Mouse (Mus musculus): ENCODE data around the gene A730015C16Rik. TPM values are rescaled to one million over a fixed set of nuclear protein-coding genes. Genes with fewer than 3 reads are reported as not detected.

The A730015C16Rik gene
- polyA plus RNA-seq, 1 experiment from 2014 or later: 0.98 TPM

GRCm38 (mm10) chr4:108826643-108827042 lies 21.8 kb downstream of the A730015C16Rik start:
- no peaks in the 10 kb centered on the region for H3K4me1 ChIP-seq
- H3K27me3 ChIP-seq (replicated peaks): no peaks in the 10 kb centered on the region
- no peak overlapping the region for H3K9ac ChIP-seq
- no peak for ATAC-seq (ENCODE audit: insufficient read depth, low FRiP score, low read depth)
- H3K4me2 ChIP-seq: no peak overlapping the region
- no peak overlapping the region for H3K27ac ChIP-seq
- peaks cover 32% of the 10 kb centered on the region for H3K36me3 ChIP-seq
- no peaks in the 10 kb centered on the region for H3K9me3 ChIP-seq
- H3K4me3 ChIP-seq (replicated peaks): no peak overlapping the region
- 82% methylated on average over 2 of the region's 2 CpGs for WGBS

- Histone ChIP-seq H3K36me3 (peaks cover 32% of the 10 kb centered on the region), H3K9ac (no peak overlapping the region), H3K27me3 (replicated peaks) (no peaks in the 10 kb centered on the region), H3K4me1 (no peaks in the 10 kb centered on the region), H3K4me2 (no peak overlapping the region), H3K4me3 (replicated peaks) (no peak overlapping the region), H3K27ac (no peak overlapping the region), H3K9me3 (no peaks in the 10 kb centered on the region)
- WGBS: 82% methylated on average over 1 of the region's 1 CpGs
- ATAC-seq (ENCODE audit: insufficient read depth, low FRiP score, low read depth): no peak
These were observed 22.3 kb downstream of the A730015C16Rik start for GRCm38 (mm10) chr4:108826096-108826495.

DNA sequence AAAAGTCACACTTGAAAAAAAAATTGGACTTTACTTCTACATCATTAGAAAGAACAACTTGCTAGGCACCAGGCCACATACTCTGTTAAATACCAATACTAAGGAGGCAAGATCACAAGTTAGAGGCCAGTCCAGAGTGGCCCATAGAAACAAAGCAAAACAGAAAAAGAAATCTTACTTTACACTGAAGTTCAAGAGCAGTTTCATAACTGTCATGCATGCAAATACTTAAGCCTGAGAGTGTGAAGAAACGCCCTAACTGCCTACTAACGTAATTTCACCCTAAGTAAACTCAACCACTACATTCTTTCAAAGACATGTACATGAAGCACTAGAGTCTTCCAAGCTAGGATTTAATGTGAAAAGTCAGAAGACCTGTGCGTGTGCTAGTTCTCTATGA lies 22.7 kb downstream of the A730015C16Rik start:
- Histone ChIP-seq H3K9ac (no peak overlapping the region), H3K27me3 (replicated peaks) (no peaks in the 10 kb centered on the region), H3K27ac (no peak overlapping the region), H3K9me3 (no peaks in the 10 kb centered on the region), H3K4me2 (no peak overlapping the region), H3K4me3 (replicated peaks) (no peak overlapping the region), H3K36me3 (peaks cover 32% of the 10 kb centered on the region), H3K4me1 (no peaks in the 10 kb centered on the region)
- 90% methylated on average over 3 of the region's 3 CpGs for WGBS
- ATAC-seq (ENCODE audit: insufficient read depth, low FRiP score, low read depth): no peak

DNA sequence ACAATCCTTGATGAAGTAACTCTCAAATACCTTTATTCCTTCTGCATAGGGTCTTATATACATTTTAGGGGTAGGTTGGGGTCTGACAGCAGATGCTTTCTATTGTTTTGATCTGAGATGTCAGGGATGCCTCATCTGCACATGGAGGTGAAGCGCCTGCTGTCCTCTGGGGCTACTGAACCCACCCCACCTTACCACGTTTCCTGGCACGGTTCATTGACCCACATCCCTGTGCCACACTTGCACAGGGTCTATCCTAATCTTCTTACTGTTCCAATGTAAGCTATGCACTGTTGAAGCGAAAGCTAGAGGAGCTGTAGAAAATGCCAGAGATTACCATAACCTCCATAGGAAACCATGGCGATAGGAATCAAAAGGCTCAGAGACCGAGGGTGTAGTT lies 36.9 kb downstream of the A730015C16Rik start:
- 72% methylated on average over 6 of the region's 6 CpGs for WGBS
- H3K27ac ChIP-seq: no peak overlapping the region
- no peak for ATAC-seq (ENCODE audit: insufficient read depth, low FRiP score, low read depth)
- no peak overlapping the region for H3K4me2 ChIP-seq
- no peaks in the 10 kb centered on the region for H3K9me3 ChIP-seq
- no peak overlapping the region for H3K4me3 ChIP-seq (replicated peaks)
- no peaks in the 10 kb centered on the region for H3K4me1 ChIP-seq
- no peak overlapping the region for H3K9ac ChIP-seq
- H3K27me3 ChIP-seq (replicated peaks): no peaks in the 10 kb centered on the region
- no peaks in the 10 kb centered on the region for H3K36me3 ChIP-seq

DNA sequence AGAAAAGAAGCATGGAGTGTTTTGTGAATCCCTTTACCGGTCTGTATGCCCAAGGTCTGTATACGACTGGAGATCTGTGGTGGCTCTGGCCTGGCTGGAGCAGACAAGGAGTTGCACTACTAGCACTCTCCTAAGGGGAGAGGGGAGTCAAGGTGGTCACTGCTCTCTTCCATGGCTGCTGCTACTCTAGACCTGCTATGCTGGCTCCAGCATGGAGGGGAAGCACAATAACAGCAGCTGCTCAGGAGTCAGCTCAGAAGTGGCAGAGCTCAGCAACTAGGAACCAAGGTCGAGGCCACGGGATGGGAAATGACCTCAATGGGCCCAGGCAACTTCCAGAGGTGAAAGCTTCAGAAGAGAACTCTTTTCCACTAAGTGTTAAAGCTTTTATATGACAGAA lies 37.3 kb downstream of the A730015C16Rik start:
- H3K27ac ChIP-seq: no peak overlapping the region
- no peak overlapping the region for H3K4me3 ChIP-seq (replicated peaks)
- WGBS: 60% methylated on average over 4 of the region's 4 CpGs
- H3K4me1 ChIP-seq: no peaks in the 10 kb centered on the region
- H3K27me3 ChIP-seq (replicated peaks): no peaks in the 10 kb centered on the region
- no peaks in the 10 kb centered on the region for H3K36me3 ChIP-seq
- ATAC-seq (ENCODE audit: insufficient read depth, low FRiP score, low read depth): no peak
- no peak overlapping the region for H3K4me2 ChIP-seq
- H3K9me3 ChIP-seq: no peaks in the 10 kb centered on the region
- H3K9ac ChIP-seq: no peak overlapping the region

DNA sequence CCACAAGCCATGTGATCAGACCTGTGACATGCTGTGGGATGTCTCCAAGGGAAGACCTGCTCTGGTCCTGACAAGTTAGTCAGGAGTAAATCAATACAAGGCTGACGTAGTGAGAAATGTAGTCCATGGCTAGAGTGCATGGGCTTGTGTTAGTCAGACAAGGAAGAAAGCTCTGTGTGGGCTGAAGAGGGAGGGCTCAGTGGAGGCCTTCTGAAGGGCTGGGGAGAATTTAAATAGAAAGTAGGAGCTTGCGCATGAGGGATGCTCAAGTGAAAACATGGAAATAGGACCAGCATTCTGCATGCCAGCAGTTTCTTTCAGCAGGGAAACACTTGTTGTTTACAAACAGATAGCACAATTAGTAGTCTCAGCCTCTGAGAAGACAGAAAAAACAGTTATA lies 44.9 kb downstream of the A730015C16Rik start:
- 0 out of 2 replicates have a peak, but pooled peaks cover 6% of the 10 kb centered on the region for H3K4me1 ChIP-seq
- H3K9me3 ChIP-seq: no peaks in the 10 kb centered on the region
- ATAC-seq (ENCODE audit: insufficient read depth, low FRiP score, low read depth): no peak
- H3K9ac ChIP-seq: no peak overlapping the region
- no peaks in the 10 kb centered on the region for H3K27me3 ChIP-seq (replicated peaks)
- H3K4me2 ChIP-seq: no peak overlapping the region
- no peak overlapping the region for H3K4me3 ChIP-seq (replicated peaks)
- H3K27ac ChIP-seq: no peak overlapping the region
- no peaks in the 10 kb centered on the region for H3K36me3 ChIP-seq
- WGBS: 74% methylated on average over 2 of the region's 2 CpGs

DNA sequence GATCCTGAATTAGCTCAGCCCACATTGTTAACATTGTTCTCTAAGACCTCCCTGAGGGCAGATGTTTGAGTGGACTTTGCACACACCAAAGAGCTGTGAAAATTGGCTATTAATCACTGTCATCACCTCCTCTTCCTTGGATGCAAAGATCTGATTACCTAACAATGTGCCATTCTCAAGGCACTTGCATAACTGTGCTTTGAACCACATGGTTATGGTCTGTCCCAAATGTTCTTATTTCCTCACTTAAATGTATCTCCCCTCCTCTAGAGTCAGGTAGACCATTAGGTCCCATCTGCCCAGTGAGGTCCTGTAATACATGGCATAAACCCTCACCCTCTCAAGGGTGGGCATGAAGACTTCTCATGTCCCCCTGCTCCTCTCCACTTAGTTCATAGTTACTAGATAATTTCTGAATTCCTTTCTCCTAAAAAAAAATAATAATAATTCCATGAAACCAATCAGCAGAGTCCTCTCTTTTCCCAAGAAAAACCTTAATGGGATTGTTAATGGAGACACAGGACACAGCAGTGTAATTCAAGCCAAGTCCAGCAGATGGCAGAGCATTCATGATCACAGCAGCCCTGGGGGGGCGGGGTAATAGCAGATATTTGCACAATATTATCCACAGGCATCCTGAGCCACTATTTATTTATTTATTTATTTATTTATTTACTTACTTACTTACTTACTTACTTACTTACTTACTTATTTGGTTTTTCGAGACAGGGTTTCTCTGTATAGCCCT lies 50.2 kb downstream of the A730015C16Rik start:
- Histone ChIP-seq H3K27ac (no peak overlapping the region), H3K9ac (no peak overlapping the region), H3K4me2 (no peak overlapping the region), H3K4me1 (0 out of 2 replicates have a peak, but pooled peaks cover 6% of the 10 kb centered on the region), H3K9me3 (no peaks in the 10 kb centered on the region), H3K36me3 (no peaks in the 10 kb centered on the region), H3K4me3 (replicated peaks) (no peak overlapping the region), H3K27me3 (replicated peaks) (no peaks in the 10 kb centered on the region)
- 53% methylated on average over 2 of the region's 2 CpGs for WGBS
- ATAC-seq (ENCODE audit: insufficient read depth, low FRiP score, low read depth): no peak; the same call in 1 of the 2 replicates

Other genes starting within 250 kb of the A730015C16Rik start
- gene Cc2d1b, start 228.7 kb downstream of the A730015C16Rik start, polyA plus RNA-seq (2015; fragmentation: Nextera tagmentation; extraction: Ambion mirVana): 26.6 and 32.5 TPM in 2 replicates
- 1.5 and 2.0 TPM in 2 replicates for gene 3110021N24Rik, start 129.0 kb downstream of the A730015C16Rik start, polyA plus RNA-seq (2015; fragmentation: Nextera tagmentation; extraction: Ambion mirVana)
- 4.2 and 4.6 TPM in 2 replicates for gene Zfyve9, start 67.8 kb downstream of the A730015C16Rik start, polyA plus RNA-seq (2015; fragmentation: Nextera tagmentation; extraction: Ambion mirVana)
- gene Btf3l4, start 15.0 kb downstream of the A730015C16Rik start, polyA plus RNA-seq (2015; fragmentation: Nextera tagmentation; extraction: Ambion mirVana): 122 and 145 TPM in 2 replicates
- 97.2 and 108 TPM in 2 replicates for gene Txndc12, start 14.0 kb downstream of the A730015C16Rik start, polyA plus RNA-seq (2015; fragmentation: Nextera tagmentation; extraction: Ambion mirVana)
- 54.8 TPM in 2 replicates for gene Kti12, start 834 bp downstream of the A730015C16Rik start, polyA plus RNA-seq (2015; fragmentation: Nextera tagmentation; extraction: Ambion mirVana)
- 10.8 and 11.9 TPM in 2 replicates for gene Rab3b, start 30.4 kb upstream of the A730015C16Rik start, polyA plus RNA-seq (2015; fragmentation: Nextera tagmentation; extraction: Ambion mirVana)
- gene Nrd1, start 152.0 kb upstream of the A730015C16Rik start, polyA plus RNA-seq (2015; fragmentation: Nextera tagmentation; extraction: Ambion mirVana): 59.9 and 65.6 TPM in 2 replicates

All from stomach, embryonic 15.5 days (tissue).